Mouse (Mus musculus) lung, postnatal 0 days (tissue): ENCODE results near the gene Nxt1.

Experiments used
- CTCF ChIP-seq: IDR thresholded peaks from 2 replicates; pipeline ENCODE4 v1.5.1; 2016; ENCODE audit warnings: antibody characterized with exemption, mild to moderate bottlenecking
- EP300 ChIP-seq: IDR thresholded peaks from 2 replicates; pipeline ENCODE4 v1.6.1; 2016; ENCODE audit warnings: antibody characterized with exemption, mild to moderate bottlenecking, control low read depth

- TF ChIP-seq CTCF (no peak), EP300 (no peak)
Observed at GRCm38 (mm10) chr2:148623067-148623466, 49.3 kb upstream of the Nxt1 start.
